Mouse (Mus musculus) hindbrain, postnatal 0 days (tissue): ENCODE measurements around the gene Rbp2. TPM values are rescaled to one million over a fixed set of nuclear protein-coding genes. Genes with fewer than 3 reads are reported as not detected.

ENCODE experiments used
- ATAC-seq: fragments of 200-750 bp; cut with Nextera tagmentation; 2 replicates; pipeline ENCODE4 v1.8.0; 2017; ENCODE audit warnings: mild to moderate bottlenecking, moderate TSS enrichment, moderate library complexity
- DNase-seq: peaks from one replicate; pipeline ENCODE4 v3.0.0-alpha.2; 2015; ENCODE audit warnings: low spot score
- H3K27ac ChIP-seq: fragments of 300-500 bp; sonication (generic); 2 replicates; pipeline ENCODE4 v1.5.1; 2014; ENCODE audit warnings: mild to moderate bottlenecking
- H3K27me3 ChIP-seq: fragments of 300-500 bp; sonication (generic); 2 replicates; pipeline ENCODE4 v1.6.1; 2014; ENCODE audit warnings: low read length, mixed read lengths; ENCODE audit not compliant: insufficient read depth
- H3K36me3 ChIP-seq: fragments of 300-500 bp; sonication (generic); 2 replicates; pipeline ENCODE4 v1.6.1; 2014; ENCODE audit warnings: low read length, mixed read lengths; ENCODE audit not compliant: insufficient read depth
- H3K4me1 ChIP-seq: fragments of 300-500 bp; sonication (generic); 2 replicates; pipeline ENCODE4 v1.6.1; 2014; ENCODE audit warnings: antibody characterized with exemption, low read length, mixed read lengths; ENCODE audit not compliant: insufficient read depth
- H3K4me2 ChIP-seq: fragments of 300-500 bp; sonication (generic); 2 replicates; pipeline ENCODE4 v1.6.1; 2014; ENCODE audit warnings: low read depth, mild to moderate bottlenecking, low read length, moderate library complexity, mixed read lengths
- H3K4me3 ChIP-seq: fragments of 300-500 bp; sonication (generic); 2 replicates; pipeline ENCODE4 v1.5.1; 2014; ENCODE audit warnings: low read length
- H3K9ac ChIP-seq: fragments of 300-500 bp; sonication (generic); replicated peaks from 2 replicates; pipeline ENCODE4 v1.6.1; 2014; ENCODE audit warnings: mild to moderate bottlenecking, low read length, moderate library complexity, mixed read lengths
- H3K9me3 ChIP-seq: fragments of 300-500 bp; sonication (generic); 2 replicates; pipeline ENCODE4 v1.6.1; 2016; ENCODE audit warnings: low read length, mixed read lengths
- CTCF ChIP-seq: IDR thresholded peaks from 2 replicates; pipeline ENCODE4 v1.5.1; 2016; ENCODE audit warnings: antibody characterized with exemption, control low read depth, low read depth
- WGBS: fragments of 180-500 bp; shearing (Covaris S2); extraction: QIAGEN DNeasy Blood & Tissue Kit; methylation state at CpG from one replicate; pipeline ENCODE4 v1.1.7; 2014; 5-methylcytosine and 5-hydroxymethylcytosine counted together
- polyA plus RNA-seq: library from polyadenylated mRNA; unstranded; fragments of >200 nt; fragmentation: Nextera tagmentation; extraction: Ambion mirVana; gene quantifications from 2 replicates; pipeline ENCODE4 v1.2.1, GENCODE M21; 2015
- total RNA-seq: library from RNA; depleted of rRNA; stranded (reverse); fragments of >200 nt; gene quantifications from 2 replicates; pipeline ENCODE4 v1.2.3, GENCODE M21; 2014

Rbp2 gene
- total and polyA plus RNA-seq, 2 experiments from 2014 or later: 1.1 to 1.4 TPM

GRCm38 (mm10) chr9:98492212-98492611 lies 6.3 kb downstream of the Rbp2 start:
- Histone ChIP-seq H3K4me3 (no peak overlapping the region), H3K4me2 (no peak overlapping the region), H3K9me3 (no peaks in the 10 kb centered on the region), H3K27ac (no peak overlapping the region), H3K4me1 (no peaks in the 10 kb centered on the region), H3K9ac (no peak overlapping the region), H3K36me3 (no peaks in the 10 kb centered on the region), H3K27me3 (no peaks in the 10 kb centered on the region)
- WGBS: 88% methylated on average over 5 of the region's 5 CpGs
- no peak for TF ChIP-seq CTCF
- DNase-seq (no peak), ATAC-seq (no peak)

DNA sequence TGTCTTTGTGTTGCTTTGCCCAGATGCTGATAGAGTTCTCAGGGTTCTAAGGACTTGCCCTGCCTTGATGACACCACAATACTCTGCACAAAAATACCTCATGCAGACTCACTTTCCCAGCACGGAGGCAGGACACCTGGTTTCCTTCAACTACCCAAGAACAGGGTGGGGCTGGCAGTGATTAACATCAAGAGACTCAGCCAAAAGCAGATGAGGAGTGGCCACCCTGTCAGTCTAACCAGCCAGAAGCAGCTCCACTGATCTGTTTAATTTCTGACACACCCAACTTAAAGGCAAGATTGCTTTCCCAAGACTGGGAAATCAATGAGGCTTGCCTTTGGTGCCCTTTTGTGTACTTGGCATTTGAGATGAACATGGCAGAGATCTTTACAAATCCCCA lies 6.9 kb downstream of the Rbp2 start:
- Histone ChIP-seq H3K27ac (no peak overlapping the region), H3K9ac (no peak overlapping the region)
- ATAC-seq: no peak

GRCm38 (mm10) chr9:98497157-98497556 lies 11.2 kb downstream of the Rbp2 start:
- no peak overlapping the region for H3K4me2 ChIP-seq
- WGBS: 32% methylated on average over 7 of the region's 7 CpGs
- no peak for ATAC-seq
- no peaks in the 10 kb centered on the region for H3K9me3 ChIP-seq
- no peak for TF ChIP-seq CTCF
- no peaks in the 10 kb centered on the region for H3K27me3 ChIP-seq
- peak; percentile 10 for DNase-seq
- H3K9ac ChIP-seq: no peak overlapping the region
- H3K4me3 ChIP-seq: no peak overlapping the region
- no peak overlapping the region for H3K27ac ChIP-seq
- H3K36me3 ChIP-seq: no peaks in the 10 kb centered on the region
- H3K4me1 ChIP-seq: no peaks in the 10 kb centered on the region; the same call in 1 of the 2 replicates

More for the DNA sequence above, 6.9 kb downstream of the Rbp2 start:
- Histone ChIP-seq H3K4me2 (no peak overlapping the region), H3K4me1 (no peaks in the 10 kb centered on the region), H3K27me3 (no peaks in the 10 kb centered on the region), H3K4me3 (no peak overlapping the region), H3K9me3 (no peaks in the 10 kb centered on the region), H3K36me3 (no peaks in the 10 kb centered on the region)
- WGBS: 84% methylated on average over 1 of the region's 1 CpGs
- DNase-seq: no peak
- no peak for TF ChIP-seq CTCF

DNA sequence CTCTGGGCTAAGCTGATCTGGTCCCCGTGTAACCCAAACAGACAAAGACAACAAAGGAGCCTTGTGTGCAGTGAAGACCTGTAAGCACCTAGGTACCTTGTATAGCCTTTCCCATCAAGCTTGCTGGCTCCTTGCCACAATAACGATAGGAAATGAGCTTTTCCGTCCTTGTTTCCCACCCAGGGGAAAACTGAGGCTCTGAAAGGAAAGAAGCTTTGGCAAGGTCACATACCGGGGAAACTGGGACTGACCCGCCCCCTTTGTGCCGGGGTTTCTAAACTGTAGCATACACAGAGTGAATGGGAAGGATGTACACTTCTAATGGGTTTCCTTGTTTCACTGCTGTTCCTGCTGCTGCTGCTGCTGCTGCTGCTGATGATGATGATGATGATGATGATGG lies 12.1 kb downstream of the Rbp2 start:
- Histone ChIP-seq H3K27ac (no peak overlapping the region), H3K9me3 (no peaks in the 10 kb centered on the region), H3K4me2 (no peak overlapping the region), H3K27me3 (no peaks in the 10 kb centered on the region), H3K4me1 (no peaks in the 10 kb centered on the region; the same call in 1 of the 2 replicates), H3K36me3 (no peaks in the 10 kb centered on the region), H3K9ac (no peak overlapping the region), H3K4me3 (no peak overlapping the region)
- 51% methylated on average over 6 of the region's 6 CpGs for WGBS
- no peak for DNase-seq
- TF ChIP-seq CTCF: no peak
- no peak for ATAC-seq

DNA sequence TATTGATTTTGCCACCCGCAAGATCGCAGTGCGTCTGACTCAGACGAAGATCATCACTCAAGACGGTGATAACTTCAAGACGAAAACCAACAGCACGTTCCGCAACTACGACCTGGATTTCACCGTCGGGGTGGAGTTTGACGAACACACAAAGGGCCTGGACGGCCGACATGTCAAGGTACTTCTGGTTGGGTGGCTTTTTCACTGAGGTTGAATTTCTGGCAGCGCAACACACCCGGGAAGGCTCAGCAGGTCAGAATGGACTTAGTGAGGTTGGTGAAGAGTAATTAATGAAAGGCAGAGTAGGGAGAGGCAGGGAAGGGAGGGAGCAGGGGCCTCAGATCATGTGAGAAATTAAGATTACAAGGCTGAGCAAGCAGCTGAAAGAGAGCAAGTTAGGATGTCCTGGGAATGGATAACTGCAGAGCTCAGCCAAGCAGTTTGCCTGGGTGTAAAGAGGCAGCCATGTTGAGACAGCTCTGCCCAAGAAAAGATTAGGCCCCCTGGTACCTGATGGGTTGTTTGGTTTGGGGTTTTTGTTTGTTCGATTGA lies 12.9 kb downstream of the Rbp2 start:
- no peak overlapping the region for H3K4me2 ChIP-seq
- no peaks in the 10 kb centered on the region for H3K36me3 ChIP-seq
- H3K4me3 ChIP-seq: no peak overlapping the region
- H3K9ac ChIP-seq: no peak overlapping the region
- no peak for TF ChIP-seq CTCF
- no peak overlapping the region for H3K27ac ChIP-seq
- H3K9me3 ChIP-seq: no peaks in the 10 kb centered on the region
- H3K27me3 ChIP-seq: no peaks in the 10 kb centered on the region
- WGBS: 64% methylated on average over 17 of the region's 17 CpGs
- ATAC-seq (no peak), DNase-seq (no peak)
- H3K4me1 ChIP-seq: no peaks in the 10 kb centered on the region; the same call in 1 of the 2 replicates

DNA sequence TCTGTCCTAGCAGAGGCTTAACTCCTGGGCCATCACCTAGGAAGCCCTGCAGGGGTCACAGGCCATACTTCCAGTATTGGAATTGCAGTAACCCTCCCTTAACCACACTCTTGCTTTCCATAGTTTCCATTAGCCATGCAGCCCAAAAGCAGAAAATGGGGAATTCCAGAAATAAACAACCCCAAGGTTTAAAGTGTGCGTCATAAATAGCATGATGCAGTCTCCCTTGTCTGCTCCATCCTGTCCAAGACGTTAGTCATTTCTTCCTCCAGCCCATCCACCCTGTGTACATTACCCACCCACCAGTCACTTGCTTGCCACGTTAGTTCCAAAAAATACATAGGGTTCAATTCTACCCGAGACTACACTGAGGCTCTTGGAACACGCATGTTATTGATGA lies 13.7 kb downstream of the Rbp2 start:
- H3K4me2 ChIP-seq: no peak overlapping the region
- no peak overlapping the region for H3K4me3 ChIP-seq
- DNase-seq (no peak), ATAC-seq (no peak)
- H3K4me1 ChIP-seq: no peaks in the 10 kb centered on the region; the same call in 1 of the 2 replicates
- WGBS: 88% methylated on average over 5 of the region's 5 CpGs
- H3K27ac ChIP-seq: no peak overlapping the region
- no peaks in the 10 kb centered on the region for H3K9me3 ChIP-seq
- no peaks in the 10 kb centered on the region for H3K27me3 ChIP-seq
- no peak overlapping the region for H3K9ac ChIP-seq
- no peak for TF ChIP-seq CTCF
- no peaks in the 10 kb centered on the region for H3K36me3 ChIP-seq

- H3K9ac ChIP-seq: no peak overlapping the region
- ATAC-seq (no peak), DNase-seq (no peak)
- 62% methylated on average over 6 of the region's 6 CpGs for WGBS
- TF ChIP-seq CTCF: no peak
- no peaks in the 10 kb centered on the region for H3K36me3 ChIP-seq
- no peaks in the 10 kb centered on the region for H3K9me3 ChIP-seq
- H3K27me3 ChIP-seq: no peaks in the 10 kb centered on the region
- no peak overlapping the region for H3K27ac ChIP-seq
- no peak overlapping the region for H3K4me2 ChIP-seq
- no peaks in the 10 kb centered on the region for H3K4me1 ChIP-seq
- no peak overlapping the region for H3K4me3 ChIP-seq
Observed at GRCm38 (mm10) chr9:98507480-98507879, 21.6 kb downstream of the Rbp2 start.
